Mouse (Mus musculus) midbrain, embryonic 14.5 days (tissue): ENCODE measurements around the gene Nabp1. TPM values are rescaled to one million over a fixed set of nuclear protein-coding genes. Genes with fewer than 3 reads are reported as not detected.
A peak's percentile ranks its signal among the peaks of the same experiment; 100 is the strongest.

Source experiments
- ATAC-seq: fragments of 200-750 bp; cut with Nextera tagmentation; 2 replicates; pipeline ENCODE4 v1.8.0; 2017; ENCODE audit warnings: moderate number of reproducible peaks, moderate library complexity; ENCODE audit not compliant: low FRiP score, low TSS enrichment
- DNase-seq: peaks from one replicate; pipeline ENCODE4 v3.0.0-alpha.2; 2015
- H3K27ac ChIP-seq: fragments of 300-500 bp; sonication (generic); replicated peaks from 2 replicates; pipeline ENCODE4 v1.5.1; 2014; ENCODE audit warnings: mild to moderate bottlenecking, low read depth, low read length, moderate library complexity
- H3K27me3 ChIP-seq: fragments of 300-500 bp; sonication (generic); 2 replicates; pipeline ENCODE4 v1.6.1; 2014; ENCODE audit warnings: low read length, control low read depth, mixed read lengths; ENCODE audit not compliant: control insufficient read depth, insufficient read depth
- H3K36me3 ChIP-seq: fragments of 300-500 bp; sonication (generic); 2 replicates; pipeline ENCODE4 v1.6.1; 2014; ENCODE audit warnings: low read length, control low read depth; ENCODE audit not compliant: control insufficient read depth, insufficient read depth
- H3K4me1 ChIP-seq: fragments of 300-500 bp; sonication (generic); 2 replicates; pipeline ENCODE4 v1.6.1; 2014; ENCODE audit warnings: mild to moderate bottlenecking, antibody characterized with exemption, low read length, control low read depth; ENCODE audit not compliant: control insufficient read depth, insufficient read depth
- H3K4me2 ChIP-seq: fragments of 300-500 bp; sonication (generic); 2 replicates; pipeline ENCODE4 v1.6.1; 2014; ENCODE audit warnings: mild to moderate bottlenecking, low read length, moderate library complexity
- H3K4me3 ChIP-seq: fragments of 300-500 bp; sonication (generic); replicated peaks from 2 replicates; pipeline ENCODE4 v1.5.1; 2014; ENCODE audit warnings: low read depth, low read length
- H3K9ac ChIP-seq: fragments of 300-500 bp; sonication (generic); replicated peaks from 2 replicates; pipeline ENCODE4 v1.6.1; 2014; ENCODE audit warnings: mild to moderate bottlenecking, low read length, moderate library complexity
- H3K9me3 ChIP-seq: fragments of 300-500 bp; sonication (generic); 2 replicates; pipeline ENCODE4 v1.6.1; 2016; ENCODE audit warnings: low read length, control low read depth, mixed read lengths; ENCODE audit not compliant: control insufficient read depth
- WGBS: fragments of 180-500 bp; shearing (Covaris S2); extraction: QIAGEN DNeasy Blood & Tissue Kit; methylation state at CpG from one replicate; pipeline ENCODE4 v1.1.7; 2014; 5-methylcytosine and 5-hydroxymethylcytosine counted together
- polyA plus RNA-seq: library from polyadenylated mRNA; unstranded; fragments of >200 nt; fragmentation: Nextera tagmentation; extraction: Ambion mirVana; gene quantifications from 2 replicates; pipeline ENCODE4 v1.2.1, GENCODE M21; 2014

The Nabp1 gene
- polyA plus RNA-seq, 1 experiment from 2014 or later: 11.3 TPM

- no peak for ATAC-seq
- Histone ChIP-seq H3K9me3 (no peaks in the 10 kb centered on the region), H3K4me3 (no peak overlapping the region), H3K4me2 (no peak overlapping the region), H3K27ac (no peak overlapping the region), H3K27me3 (no peaks in the 10 kb centered on the region), H3K9ac (no peak overlapping the region), H3K36me3 (no peaks in the 10 kb centered on the region), H3K4me1 (no peaks in the 10 kb centered on the region)
- DNase-seq: no peak
- WGBS: 79% methylated on average over 7 of the region's 7 CpGs
Observed at GRCm38 (mm10) chr1:51513059-51513713, 35.0 kb upstream of the Nabp1 start.

GRCm38 (mm10) chr1:51512326-51512725, 34.1 kb upstream of the Nabp1 start:
- Histone ChIP-seq H3K9ac (no peak overlapping the region), H3K9me3 (no peaks in the 10 kb centered on the region), H3K27me3 (no peaks in the 10 kb centered on the region), H3K36me3 (no peaks in the 10 kb centered on the region), H3K4me3 (no peak overlapping the region), H3K4me1 (no peaks in the 10 kb centered on the region), H3K4me2 (no peak overlapping the region), H3K27ac (no peak overlapping the region)
- ATAC-seq: no peak
- no peak for DNase-seq
- WGBS: 94% methylated on average over 2 of the region's 2 CpGs

- ATAC-seq (no peak), DNase-seq (no peak)
- 82% methylated on average over 8 of the region's 8 CpGs for WGBS
- Histone ChIP-seq H3K9me3 (no peaks in the 10 kb centered on the region), H3K27ac (no peak overlapping the region), H3K36me3 (no peaks in the 10 kb centered on the region), H3K9ac (no peak overlapping the region), H3K4me2 (no peak overlapping the region), H3K4me3 (no peak overlapping the region), H3K27me3 (no peaks in the 10 kb centered on the region), H3K4me1 (no peaks in the 10 kb centered on the region)
Observed at GRCm38 (mm10) chr1:51509776-51510175, 31.6 kb upstream of the Nabp1 start.

GRCm38 (mm10) chr1:51509083-51509482, 30.9 kb upstream of the Nabp1 start:
- 18% methylated on average over 7 of the region's 7 CpGs for WGBS
- no peaks in the 10 kb centered on the region for H3K27me3 ChIP-seq
- H3K4me1 ChIP-seq: no peaks in the 10 kb centered on the region
- DNase-seq (peak; percentile 23), ATAC-seq (no peak)
- H3K27ac ChIP-seq: no peak overlapping the region
- H3K4me2 ChIP-seq: no peak overlapping the region
- no peak overlapping the region for H3K4me3 ChIP-seq
- no peaks in the 10 kb centered on the region for H3K36me3 ChIP-seq
- no peaks in the 10 kb centered on the region for H3K9me3 ChIP-seq
- no peak overlapping the region for H3K9ac ChIP-seq

GRCm38 (mm10) chr1:51508543-51508942, 30.3 kb upstream of the Nabp1 start:
- Histone ChIP-seq H3K4me2 (no peak overlapping the region), H3K9me3 (no peaks in the 10 kb centered on the region), H3K27ac (no peak overlapping the region), H3K4me1 (no peaks in the 10 kb centered on the region), H3K27me3 (no peaks in the 10 kb centered on the region), H3K36me3 (no peaks in the 10 kb centered on the region), H3K9ac (no peak overlapping the region), H3K4me3 (no peak overlapping the region)
- DNase-seq (no peak), ATAC-seq (no peak)
- WGBS: 67% methylated on average over 3 of the region's 3 CpGs

- WGBS: 81% methylated on average over 5 of the region's 5 CpGs
- Histone ChIP-seq H3K9ac (no peak overlapping the region), H3K36me3 (no peaks in the 10 kb centered on the region), H3K4me3 (no peak overlapping the region), H3K4me2 (no peak overlapping the region), H3K9me3 (no peaks in the 10 kb centered on the region), H3K27me3 (no peaks in the 10 kb centered on the region), H3K27ac (no peak overlapping the region), H3K4me1 (no peaks in the 10 kb centered on the region)
- ATAC-seq: no peak
- DNase-seq: no peak
Observed at GRCm38 (mm10) chr1:51507436-51507835, 29.2 kb upstream of the Nabp1 start.

GRCm38 (mm10) chr1:51506236-51506635, 28.0 kb upstream of the Nabp1 start:
- H3K9me3 ChIP-seq: no peaks in the 10 kb centered on the region
- no peak overlapping the region for H3K4me2 ChIP-seq
- no peak overlapping the region for H3K4me3 ChIP-seq
- no peaks in the 10 kb centered on the region for H3K36me3 ChIP-seq
- H3K4me1 ChIP-seq: no peaks in the 10 kb centered on the region
- DNase-seq: no peak
- no peak overlapping the region for H3K9ac ChIP-seq
- 92% methylated on average over 4 of the region's 4 CpGs for WGBS
- no peak for ATAC-seq
- H3K27ac ChIP-seq: no peak overlapping the region
- H3K27me3 ChIP-seq: no peaks in the 10 kb centered on the region

GRCm38 (mm10) chr1:51505632-51506031, 27.4 kb upstream of the Nabp1 start:
- Histone ChIP-seq H3K27me3 (no peaks in the 10 kb centered on the region), H3K4me1 (no peaks in the 10 kb centered on the region), H3K9ac (no peak overlapping the region), H3K4me2 (no peak overlapping the region), H3K4me3 (no peak overlapping the region), H3K27ac (no peak overlapping the region), H3K36me3 (no peaks in the 10 kb centered on the region), H3K9me3 (no peaks in the 10 kb centered on the region)
- no peak for ATAC-seq
- WGBS: 86% methylated on average over 1 of the region's 1 CpGs
- no peak for DNase-seq

GRCm38 (mm10) chr1:51503055-51503454, 24.8 kb upstream of the Nabp1 start:
- no peaks in the 10 kb centered on the region for H3K27me3 ChIP-seq
- no peak overlapping the region for H3K4me2 ChIP-seq
- no peaks in the 10 kb centered on the region for H3K9me3 ChIP-seq
- H3K27ac ChIP-seq: no peak overlapping the region
- DNase-seq (no peak), ATAC-seq (no peak)
- no peaks in the 10 kb centered on the region for H3K4me1 ChIP-seq
- no peaks in the 10 kb centered on the region for H3K36me3 ChIP-seq
- no peak overlapping the region for H3K4me3 ChIP-seq
- H3K9ac ChIP-seq: no peak overlapping the region
- WGBS: 90% methylated on average over 2 of the region's 2 CpGs
